Mouse (Mus musculus): ENCODE results near the gene Psma4. TPM values are rescaled to one million over a fixed set of nuclear protein-coding genes. Genes with fewer than 3 reads are reported as not detected.

Psma4 gene
- total RNA-seq, 1 experiment from 2014 or later, result 203 TPM

GRCm38 (mm10) chr9:54990362-54990761 is 39.8 kb downstream of the Psma4 start:
- DNase-seq, result no peak

GRCm38 (mm10) chr9:54994381-54994780 is 43.8 kb downstream of the Psma4 start:
- DNase-seq, result no peak

GRCm38 (mm10) chr9:54995645-54996044 is 45.1 kb downstream of the Psma4 start:
- DNase-seq, result no peak

- no peak for DNase-seq
Measured at GRCm38 (mm10) chr9:55003609-55004008, 53.0 kb downstream of the Psma4 start.

Other genes starting within 250 kb of the Psma4 start
- gene Wdr61, start 216.3 kb upstream of the Psma4 start, total RNA-seq (2021), result 63.7 and 72.0 TPM in 2 replicates
- 8.4 and 9.5 TPM in 2 replicates for gene Crabp1, start 186.0 kb upstream of the Psma4 start, total RNA-seq (2021)
- 63.1 and 64.0 TPM in 2 replicates for gene Ireb2, start 87.0 kb upstream of the Psma4 start, total RNA-seq (2021)
- 2.4 and 2.5 TPM in 2 replicates for gene Hykk, start 33.5 kb upstream of the Psma4 start, total RNA-seq (2021)
- gene AY074887, start 208 bp downstream of the Psma4 start, total RNA-seq (2021), result not detected in 2 replicates
- gene Chrna5, start 30.1 kb downstream of the Psma4 start, total RNA-seq (2021), result 0.86 and 0.88 TPM in 2 replicates
- gene Chrna3, start 75.8 kb downstream of the Psma4 start, total RNA-seq (2021), result 7.4 and 11.2 TPM in 2 replicates
- gene Chrnb4, start 98.0 kb downstream of the Psma4 start, total RNA-seq (2021), result 5.9 and 6.2 TPM in 2 replicates
- 54.8 and 57.1 TPM in 2 replicates for gene Ube2q2, start 198.1 kb downstream of the Psma4 start, total RNA-seq (2021)